Mouse (Mus musculus) midbrain, embryonic 16.5 days (tissue): ENCODE data around the gene Nell2. TPM values are rescaled to one million over a fixed set of nuclear protein-coding genes. Genes with fewer than 3 reads are reported as not detected.

ENCODE experiments used
- ATAC-seq: fragments of 200-750 bp; cut with Nextera tagmentation; 2 replicates; pipeline ENCODE4 v1.8.0; 2017; ENCODE audit warnings: moderate TSS enrichment
- H3K27ac ChIP-seq: fragments of 300-500 bp; sonication (generic); 2 replicates; pipeline ENCODE4 v1.5.1; 2014; ENCODE audit warnings: mild to moderate bottlenecking, low read length, mixed read lengths
- H3K27me3 ChIP-seq: fragments of 300-500 bp; sonication (generic); 2 replicates; pipeline ENCODE4 v1.6.1; 2014; ENCODE audit warnings: low read depth, low read length, mixed read lengths; ENCODE audit not compliant: control insufficient read depth, insufficient read depth
- H3K36me3 ChIP-seq: fragments of 300-500 bp; sonication (generic); 2 replicates; pipeline ENCODE4 v1.6.1; 2014; ENCODE audit warnings: mild to moderate bottlenecking, low read length, moderate library complexity, mixed read lengths; ENCODE audit not compliant: control insufficient read depth, insufficient read depth
- H3K4me1 ChIP-seq: fragments of 300-500 bp; sonication (generic); 2 replicates; pipeline ENCODE4 v1.6.1; 2014; ENCODE audit warnings: mild to moderate bottlenecking, low read length, mixed read lengths; ENCODE audit not compliant: control insufficient read depth, insufficient read depth
- H3K4me2 ChIP-seq: fragments of 300-500 bp; sonication (generic); 2 replicates; pipeline ENCODE4 v1.6.1; 2014; ENCODE audit warnings: mild to moderate bottlenecking, low read length, mixed read lengths
- H3K4me3 ChIP-seq: fragments of 300-500 bp; sonication (generic); 2 replicates; pipeline ENCODE4 v1.5.1; 2014; ENCODE audit warnings: low read depth, mild to moderate bottlenecking, low read length, moderate library complexity, mixed read lengths
- H3K9ac ChIP-seq: fragments of 300-500 bp; sonication (generic); 2 replicates; pipeline ENCODE4 v1.6.1; 2014; ENCODE audit warnings: low read depth, low read length, mixed read lengths
- H3K9me3 ChIP-seq: fragments of 300-500 bp; sonication (generic); replicated peaks from 2 replicates; pipeline ENCODE4 v1.6.1; 2014; ENCODE audit warnings: mild to moderate bottlenecking, low read length, mixed read lengths; ENCODE audit not compliant: control insufficient read depth, poor library complexity, severe bottlenecking
- WGBS: fragments of 180-500 bp; shearing (Covaris S2); extraction: QIAGEN DNeasy Blood & Tissue Kit; methylation state at CpG from one replicate; pipeline ENCODE4 v1.1.7; 2014; 5-methylcytosine and 5-hydroxymethylcytosine counted together
- polyA plus RNA-seq: library from polyadenylated mRNA; unstranded; fragments of >200 nt; fragmentation: Nextera tagmentation; extraction: Ambion mirVana; gene quantifications from 2 replicates; pipeline ENCODE4 v1.2.1, GENCODE M21; 2015

The Nell2 gene
- polyA plus RNA-seq, 1 experiment from 2014 or later, result 198 TPM

GRCm38 (mm10) chr15:95437740-95438139 is 90.6 kb downstream of the Nell2 start:
- WGBS, result 77% methylated on average over 4 of the region's 4 CpGs
- H3K9ac ChIP-seq, result no peak overlapping the region
- no peaks in the 10 kb centered on the region for H3K36me3 ChIP-seq
- H3K4me1 ChIP-seq, result no peaks in the 10 kb centered on the region
- ATAC-seq, result no peak
- H3K4me2 ChIP-seq, result no peak overlapping the region
- no peaks in the 10 kb centered on the region for H3K27me3 ChIP-seq
- H3K27ac ChIP-seq, result no peak overlapping the region
- H3K9me3 ChIP-seq, result no peaks in the 10 kb centered on the region
- H3K4me3 ChIP-seq, result no peak overlapping the region

DNA sequence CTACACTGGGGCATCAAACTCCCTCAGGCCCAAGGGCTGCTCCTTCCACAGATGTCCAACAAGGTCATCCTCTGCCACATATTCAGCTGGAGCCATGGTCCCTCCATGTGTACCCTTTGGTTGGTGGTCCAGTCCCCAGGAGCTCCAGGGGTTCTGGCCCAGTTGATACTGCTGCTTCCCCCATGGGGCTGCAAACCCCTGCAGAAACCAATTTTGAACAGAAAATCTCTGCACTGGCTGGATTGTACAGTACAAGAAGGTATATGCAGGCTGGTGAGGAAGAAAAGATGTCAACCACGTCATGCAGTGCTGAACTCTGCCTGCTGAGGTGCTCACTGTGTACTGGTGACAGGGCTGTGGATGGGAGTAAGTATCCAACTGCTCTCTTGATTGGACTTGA is 92.1 kb downstream of the Nell2 start:
- H3K4me2 ChIP-seq, result no peak overlapping the region
- no peak for ATAC-seq
- H3K4me3 ChIP-seq, result no peak overlapping the region
- no peaks in the 10 kb centered on the region for H3K36me3 ChIP-seq
- peaks cover 2% of the 10 kb centered on the region; the same call in 1 of the 2 replicates for H3K4me1 ChIP-seq
- no peak overlapping the region for H3K27ac ChIP-seq
- H3K27me3 ChIP-seq, result no peaks in the 10 kb centered on the region
- H3K9ac ChIP-seq, result no peak overlapping the region
- WGBS, result 86% methylated on average over 1 of the region's 1 CpGs
- H3K9me3 ChIP-seq, result no peaks in the 10 kb centered on the region

- no peak overlapping the region for H3K9ac ChIP-seq
- H3K27me3 ChIP-seq, result no peaks in the 10 kb centered on the region
- H3K4me2 ChIP-seq, result no peak overlapping the region
- H3K9me3 ChIP-seq, result no peaks in the 10 kb centered on the region
- WGBS, result 25% methylated on average over 13 of the region's 13 CpGs
- peaks cover 10% of the 10 kb centered on the region for H3K4me1 ChIP-seq
- peak; percentile 68; the same call in 1 of the 2 replicates for ATAC-seq
- no peak overlapping the region; the same call in 1 of the 2 replicates for H3K27ac ChIP-seq
- H3K36me3 ChIP-seq, result peaks cover 2% of the 10 kb centered on the region; the same call in 1 of the 2 replicates
- no peak overlapping the region for H3K4me3 ChIP-seq
These were observed 97.1 kb downstream of the Nell2 start for GRCm38 (mm10) chr15:95431156-95431799.

GRCm38 (mm10) chr15:95430000-95430399 is 98.4 kb downstream of the Nell2 start:
- 95% methylated on average over 8 of the region's 8 CpGs for WGBS
- no peak for ATAC-seq
- H3K4me2 ChIP-seq, result no peak overlapping the region

GRCm38 (mm10) chr15:95428003-95428663 is 100.2 kb downstream of the Nell2 start:
- peaks cover 2% of the 10 kb centered on the region; the same call in 1 of the 2 replicates for H3K36me3 ChIP-seq
- H3K27ac ChIP-seq, result no peak overlapping the region

More at GRCm38 (mm10) chr15:95430000-95430399, 98.4 kb downstream of the Nell2 start:
- H3K4me1 ChIP-seq, result peaks cover 10% of the 10 kb centered on the region
- H3K27me3 ChIP-seq, result no peaks in the 10 kb centered on the region
- H3K36me3 ChIP-seq, result peaks cover 2% of the 10 kb centered on the region; the same call in 1 of the 2 replicates
- H3K9ac ChIP-seq, result no peak overlapping the region
- no peak overlapping the region for H3K27ac ChIP-seq
- no peak overlapping the region for H3K4me3 ChIP-seq
- H3K9me3 ChIP-seq, result no peaks in the 10 kb centered on the region

DNA sequence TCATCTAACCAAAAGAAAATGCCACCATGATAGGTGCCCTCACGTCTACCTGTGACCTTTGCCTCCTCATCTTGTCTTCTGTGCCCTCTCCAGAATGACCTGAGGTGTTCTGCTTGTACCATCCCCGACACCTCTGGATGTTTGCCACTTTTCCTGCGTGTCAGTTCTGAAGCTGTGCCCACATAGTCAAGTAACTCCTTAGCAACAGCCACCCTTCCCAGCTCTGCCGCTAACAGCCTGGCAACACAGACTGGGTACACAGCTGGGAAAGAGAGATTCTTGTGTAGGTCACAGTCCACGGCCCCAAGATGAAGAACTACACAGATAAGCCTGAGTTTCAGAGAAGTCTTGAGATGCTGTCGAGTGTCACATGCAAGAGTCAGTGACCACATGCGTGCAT is 103.3 kb downstream of the Nell2 start:
- Histone ChIP-seq H3K36me3 (peaks cover 4% of the 10 kb centered on the region; the same call in 1 of the 2 replicates), H3K4me3 (no peak overlapping the region), H3K4me1 (peaks cover 6% of the 10 kb centered on the region), H3K9me3 (no peaks in the 10 kb centered on the region), H3K27me3 (no peaks in the 10 kb centered on the region), H3K4me2 (no peak overlapping the region), H3K27ac (no peak overlapping the region), H3K9ac (no peak overlapping the region)
- no peak for ATAC-seq
- WGBS, result 83% methylated on average over 7 of the region's 7 CpGs

More at GRCm38 (mm10) chr15:95428003-95428663, 100.2 kb downstream of the Nell2 start:
- ATAC-seq, result no peak
- Histone ChIP-seq H3K4me2 (no peak overlapping the region), H3K27me3 (no peaks in the 10 kb centered on the region), H3K4me1 (peaks cover 10% of the 10 kb centered on the region), H3K9ac (no peak overlapping the region), H3K4me3 (no peak overlapping the region), H3K9me3 (no peaks in the 10 kb centered on the region)
- 37% methylated on average over 7 of the region's 7 CpGs for whole genome bisulfite sequencing

DNA sequence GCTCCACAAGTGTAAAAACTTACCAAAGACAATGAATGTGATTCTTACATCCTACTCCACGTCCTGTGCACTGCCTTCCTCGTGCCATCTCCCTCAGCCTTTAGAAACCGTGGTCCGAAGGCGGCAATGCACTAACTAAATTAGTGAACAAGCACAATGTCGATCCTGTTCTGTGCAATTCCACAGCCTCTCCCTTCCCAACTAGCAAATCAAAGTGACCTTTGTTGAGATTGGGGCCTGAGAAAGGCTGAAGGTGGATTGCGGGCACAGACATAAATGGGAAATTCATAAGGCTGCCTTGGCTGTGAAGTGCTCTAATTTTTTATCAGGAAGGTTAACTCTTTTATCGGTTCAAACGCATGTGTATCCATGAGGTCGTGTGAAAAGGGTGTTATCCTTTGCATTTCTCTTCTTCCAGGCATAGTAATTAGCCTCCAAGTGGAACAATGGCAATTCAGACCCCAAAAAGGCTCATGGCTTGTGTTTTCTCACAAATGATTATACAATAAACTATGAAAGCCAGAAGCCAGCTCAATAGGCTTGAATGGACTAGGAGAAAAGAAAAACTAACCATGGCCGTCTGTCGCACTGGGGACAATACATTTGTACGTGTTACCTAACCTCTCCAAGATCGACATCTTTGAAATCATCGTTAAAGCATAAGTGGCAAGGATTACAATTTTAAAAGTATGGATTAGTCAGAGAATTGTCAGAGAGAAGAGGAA is 106.0 kb downstream of the Nell2 start:
- H3K9ac ChIP-seq, result no peak overlapping the region
- H3K4me1 ChIP-seq, result no peaks in the 10 kb centered on the region; the same call in 1 of the 2 replicates
- H3K4me2 ChIP-seq, result no peak overlapping the region
- 50% methylated on average over 15 of the region's 15 CpGs for WGBS
- ATAC-seq, result no peak
- H3K4me3 ChIP-seq, result no peak overlapping the region
- H3K36me3 ChIP-seq, result peaks cover 2% of the 10 kb centered on the region; the same call in 1 of the 2 replicates
- H3K9me3 ChIP-seq, result no peaks in the 10 kb centered on the region
- H3K27ac ChIP-seq, result no peak overlapping the region
- H3K27me3 ChIP-seq, result no peaks in the 10 kb centered on the region

DNA sequence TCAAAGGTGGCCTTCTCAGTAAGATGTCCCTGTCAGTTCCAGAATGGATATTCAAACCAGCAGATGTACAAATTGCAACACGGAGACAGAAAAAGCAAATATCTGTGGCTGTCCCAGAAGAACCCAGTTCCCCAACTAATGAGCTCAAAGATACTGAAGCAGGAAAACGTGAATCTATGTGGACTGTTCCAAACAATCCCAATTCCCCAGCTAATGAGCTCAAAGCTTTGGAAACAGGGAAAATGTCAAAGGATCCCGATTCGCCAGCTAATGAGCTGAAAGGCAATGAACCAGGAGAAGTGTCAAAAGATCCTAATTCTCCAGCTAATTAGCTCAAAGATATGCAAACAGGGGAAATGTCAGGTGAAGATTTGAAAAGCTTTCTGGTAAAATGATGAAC is 109.7 kb downstream of the Nell2 start:
- 50% methylated on average over 4 of the region's 4 CpGs for WGBS
- no peak overlapping the region for H3K4me2 ChIP-seq
- no peak overlapping the region for H3K4me3 ChIP-seq
- H3K4me1 ChIP-seq, result no peaks in the 10 kb centered on the region
- H3K36me3 ChIP-seq, result peaks cover 2% of the 10 kb centered on the region; the same call in 1 of the 2 replicates
- ATAC-seq, result no peak
- H3K9me3 ChIP-seq, result no peaks in the 10 kb centered on the region
- peak overlapping the region; percentile 54; the same call in 1 of the 2 replicates for H3K27ac ChIP-seq
- H3K27me3 ChIP-seq, result no peaks in the 10 kb centered on the region
- H3K9ac ChIP-seq, result no peak overlapping the region
